Mouse (Mus musculus) heart, postnatal 0 days (tissue): ENCODE data around the gene Podn. TPM values are rescaled to one million over a fixed set of nuclear protein-coding genes. Genes with fewer than 3 reads are reported as not detected.

Experiments
- ATAC-seq: fragments of 200-750 bp; cut with Nextera tagmentation; 2 replicates; pipeline ENCODE4 v1.8.0; 2017; ENCODE audit warnings: low read depth, moderate number of reproducible peaks, moderate library complexity; ENCODE audit not compliant: insufficient read depth
- DNase-seq: peaks from one replicate; pipeline ENCODE4 v3.0.0-alpha.2; 2016; ENCODE audit warnings: low spot score
- H3K27ac ChIP-seq: fragments of 300-500 bp; sonication (generic); 2 replicates; pipeline ENCODE4 v1.5.1; 2014; ENCODE audit warnings: low read depth, mild to moderate bottlenecking
- H3K27me3 ChIP-seq: fragments of 300-500 bp; sonication (generic); 2 replicates; pipeline ENCODE4 v1.6.1; 2014; ENCODE audit warnings: low read length, mixed read lengths; ENCODE audit not compliant: control insufficient read depth, insufficient read depth
- H3K36me3 ChIP-seq: fragments of 300-500 bp; sonication (generic); replicated peaks from 2 replicates; pipeline ENCODE4 v1.6.1; 2014; ENCODE audit warnings: low read length, mixed read lengths; ENCODE audit not compliant: control insufficient read depth, insufficient read depth
- H3K4me1 ChIP-seq: fragments of 300-500 bp; sonication (generic); 2 replicates; pipeline ENCODE4 v1.6.1; 2014; ENCODE audit warnings: antibody characterized with exemption; ENCODE audit not compliant: control insufficient read depth, insufficient read depth
- H3K4me2 ChIP-seq: fragments of 300-500 bp; sonication (generic); 2 replicates; pipeline ENCODE4 v1.6.1; 2014; ENCODE audit warnings: low read depth, mild to moderate bottlenecking, low read length, moderate library complexity
- H3K4me3 ChIP-seq: fragments of 300-500 bp; sonication (generic); 2 replicates; pipeline ENCODE4 v1.5.1; 2014; ENCODE audit warnings: low read depth, low read length
- H3K9ac ChIP-seq: fragments of 300-500 bp; sonication (generic); replicated peaks from 2 replicates; pipeline ENCODE4 v1.6.1; 2014; ENCODE audit warnings: low read depth, low read length, mixed read lengths
- H3K9me3 ChIP-seq: fragments of 300-500 bp; sonication (generic); replicated peaks from 2 replicates; pipeline ENCODE4 v1.6.1; 2016; ENCODE audit warnings: low read length; ENCODE audit not compliant: control insufficient read depth
- CTCF ChIP-seq: IDR thresholded peaks from 2 replicates; pipeline ENCODE4 v1.5.1; 2016; ENCODE audit warnings: antibody characterized with exemption, control low read depth, low read depth
- EP300 ChIP-seq: IDR thresholded peaks from 2 replicates; pipeline ENCODE4 v1.6.1; 2016; ENCODE audit warnings: antibody characterized with exemption, low read depth
- WGBS: fragments of 180-500 bp; shearing (Covaris S2); extraction: QIAGEN DNeasy Blood & Tissue Kit; methylation state at CpG from one replicate; pipeline ENCODE4 v1.1.7; 2014; 5-methylcytosine and 5-hydroxymethylcytosine counted together
- polyA plus RNA-seq: library from polyadenylated mRNA; unstranded; fragments of >200 nt; fragmentation: Nextera tagmentation; extraction: Ambion mirVana; gene quantifications from 2 replicates; pipeline ENCODE4 v1.2.1, GENCODE M21; 2015
- total RNA-seq: library from RNA; depleted of rRNA; stranded (reverse); fragments of >200 nt; gene quantifications from 2 replicates; pipeline ENCODE4 v1.2.3, GENCODE M21; 2014; ENCODE audit warnings: low replicate concordance

Gene Podn
- total and polyA plus RNA-seq, 2 experiments from 2014 or later, result 0.53 to 5.0 TPM

GRCm38 (mm10) chr4:108059601-108060379 lies 36.5 kb downstream of the Podn start:
- TF ChIP-seq EP300 (no peak), CTCF (no peak)
- ATAC-seq, result no peak
- no peak for DNase-seq
- Histone ChIP-seq H3K4me1 (no peaks in the 10 kb centered on the region), H3K4me2 (no peak overlapping the region), H3K36me3 (peaks cover 59% of the 10 kb centered on the region), H3K27ac (no peak overlapping the region), H3K27me3 (no peaks in the 10 kb centered on the region), H3K9me3 (no peaks in the 10 kb centered on the region), H3K9ac (no peak overlapping the region), H3K4me3 (no peak overlapping the region)
- WGBS, result 82% methylated on average over 19 of the region's 19 CpGs

GRCm38 (mm10) chr4:108058166-108058565 lies 38.1 kb downstream of the Podn start:
- TF ChIP-seq EP300 (no peak), CTCF (no peak)
- no peaks in the 10 kb centered on the region for H3K27me3 ChIP-seq
- WGBS, result 34% methylated on average over 10 of the region's 10 CpGs
- peaks cover 59% of the 10 kb centered on the region for H3K36me3 ChIP-seq
- H3K4me2 ChIP-seq, result no peak overlapping the region
- ATAC-seq (peak; percentile 77), DNase-seq (peak; percentile 47)
- H3K9me3 ChIP-seq, result no peaks in the 10 kb centered on the region
- H3K4me3 ChIP-seq, result no peak overlapping the region
- H3K9ac ChIP-seq, result no peak overlapping the region
- H3K4me1 ChIP-seq, result no peaks in the 10 kb centered on the region
- H3K27ac ChIP-seq, result 0 out of 2 replicates have a peak overlapping the region, but pooled peaks have one; percentile 15

GRCm38 (mm10) chr4:108057247-108057646 lies 39.0 kb downstream of the Podn start:
- Histone ChIP-seq H3K36me3 (peaks cover 55% of the 10 kb centered on the region), H3K27ac (no peak overlapping the region), H3K27me3 (no peaks in the 10 kb centered on the region), H3K4me2 (no peak overlapping the region), H3K4me3 (no peak overlapping the region), H3K4me1 (no peaks in the 10 kb centered on the region), H3K9ac (no peak overlapping the region), H3K9me3 (no peaks in the 10 kb centered on the region)
- WGBS, result 90% methylated on average over 2 of the region's 2 CpGs
- DNase-seq (no peak), ATAC-seq (no peak)
- TF ChIP-seq EP300 (no peak), CTCF (no peak)

- Histone ChIP-seq H3K9ac (no peak overlapping the region), H3K27ac (no peak overlapping the region), H3K27me3 (no peaks in the 10 kb centered on the region), H3K36me3 (peaks cover 53% of the 10 kb centered on the region), H3K4me3 (no peak overlapping the region), H3K9me3 (no peaks in the 10 kb centered on the region), H3K4me1 (no peaks in the 10 kb centered on the region), H3K4me2 (no peak overlapping the region)
- ATAC-seq, result no peak
- 94% methylated on average over 10 of the region's 10 CpGs for WGBS
- DNase-seq, result no peak
- TF ChIP-seq CTCF (no peak), EP300 (no peak)
Observed at GRCm38 (mm10) chr4:108055873-108056272, 40.4 kb downstream of the Podn start.

GRCm38 (mm10) chr4:108052673-108053072 lies 43.6 kb downstream of the Podn start:
- H3K4me3 ChIP-seq, result no peak overlapping the region
- no peaks in the 10 kb centered on the region for H3K9me3 ChIP-seq
- no peak overlapping the region for H3K9ac ChIP-seq
- H3K27ac ChIP-seq, result no peak overlapping the region
- no peak overlapping the region for H3K4me2 ChIP-seq
- H3K36me3 ChIP-seq, result peaks cover 66% of the 10 kb centered on the region
- H3K27me3 ChIP-seq, result no peaks in the 10 kb centered on the region
- DNase-seq (no peak), ATAC-seq (no peak)
- H3K4me1 ChIP-seq, result no peaks in the 10 kb centered on the region
- 50% methylated on average over 8 of the region's 8 CpGs for WGBS
- TF ChIP-seq CTCF (no peak), EP300 (no peak)
